Mouse (Mus musculus): ENCODE data around the gene 4932438H23Rik. TPM values are rescaled to one million over a fixed set of nuclear protein-coding genes. Genes with fewer than 3 reads are reported as not detected.

4932438H23Rik gene
- 0.18 TPM in 1 of 2 replicates, not detected in the other for polyA plus RNA-seq (2016; fragmentation: Nextera tagmentation; extraction: Ambion mirVana)

DNA sequence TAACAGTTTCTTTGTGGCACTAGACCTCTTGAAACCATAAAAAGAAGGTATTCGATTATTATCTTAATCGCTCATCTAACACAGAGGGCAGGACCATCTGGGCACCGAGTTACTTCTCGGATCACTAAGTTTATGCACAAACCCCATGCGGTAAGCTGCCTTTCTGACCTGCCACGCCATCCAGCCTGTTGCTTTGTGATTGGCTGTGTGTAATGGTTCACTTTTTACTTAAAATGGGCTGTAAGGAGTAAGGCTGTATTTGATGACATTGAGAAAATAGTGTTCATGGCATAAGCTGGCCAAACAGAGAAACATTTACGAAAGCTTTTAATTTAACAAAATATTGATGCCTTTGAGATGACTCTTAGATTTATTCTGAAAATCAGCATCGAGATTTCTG is at the start of gene 4932438H23Rik:
TSS of gene 4932438H23Rik (minus strand) at position 101 of the 400 bp plus-strand sequence.
- no peak within 1 kb of the TSS for H3K4me3 ChIP-seq
- no peaks in the 10 kb centered on the region for H3K36me3 ChIP-seq
- no peak for ATAC-seq (ENCODE audit: insufficient number of reproducible peaks, insufficient read depth, low FRiP score, low TSS enrichment)
- H3K9me3 ChIP-seq, result no peaks in the 10 kb centered on the region
- no peaks in the 10 kb centered on the region; the same call in 1 of the 2 replicates for H3K4me1 ChIP-seq
- H3K9ac ChIP-seq, result no peak within 1 kb of the TSS
- H3K27ac ChIP-seq, result no peak within 1 kb of the TSS
- WGBS, result 89% methylated on average over 8 of the region's 8 CpGs
- peaks cover 7% of the 10 kb centered on the region; the same call in 1 of the 2 replicates for H3K27me3 ChIP-seq
- no peak within 1 kb of the TSS for H3K4me2 ChIP-seq (replicated peaks)

DNA sequence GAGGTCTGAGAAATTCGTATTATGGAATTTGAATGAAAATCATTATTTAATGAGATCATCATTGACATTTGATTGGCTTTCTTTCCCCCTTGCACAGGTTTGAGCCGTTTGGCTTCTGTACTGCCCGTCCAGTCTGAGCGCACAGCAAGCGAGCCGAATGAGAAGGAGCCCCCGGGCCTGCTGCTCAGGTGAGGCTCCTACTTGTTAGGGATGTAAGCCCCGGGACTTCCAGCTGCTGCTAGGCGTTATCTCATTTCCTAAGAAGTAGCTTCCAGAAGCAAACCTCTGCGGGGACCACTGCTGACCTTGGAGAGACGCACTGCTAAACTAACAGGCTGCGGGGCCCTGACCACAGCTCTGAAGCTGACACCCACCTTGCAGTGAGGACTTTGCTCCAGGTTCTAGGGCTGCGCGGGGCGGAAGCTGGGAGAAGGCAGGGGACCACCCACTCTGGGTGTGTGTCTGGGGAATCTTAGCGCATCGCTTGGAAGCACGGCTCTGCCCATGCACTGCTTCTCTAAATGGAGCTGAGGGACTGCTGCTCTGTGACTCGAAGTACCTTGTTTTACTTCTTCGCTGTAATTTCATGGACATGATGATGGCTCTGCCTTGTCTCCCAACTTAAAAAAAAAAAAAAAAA is 46.2 kb upstream of the 4932438H23Rik start:
- Histone ChIP-seq H3K4me2 (replicated peaks) (no peak overlapping the region), H3K9me3 (0 out of 2 replicates have a peak, but pooled peaks cover 3% of the 10 kb centered on the region), H3K36me3 (no peaks in the 10 kb centered on the region), H3K4me1 (no peaks in the 10 kb centered on the region), H3K27ac (no peak overlapping the region), H3K27me3 (peaks cover 47% of the 10 kb centered on the region), H3K4me3 (no peak overlapping the region), H3K9ac (no peak overlapping the region)
- no peak for ATAC-seq (ENCODE audit: insufficient number of reproducible peaks, insufficient read depth, low FRiP score, low TSS enrichment)
- 26% methylated on average over 20 of the region's 20 CpGs for WGBS

- H3K9me3 ChIP-seq, result 0 out of 2 replicates have a peak, but pooled peaks cover 3% of the 10 kb centered on the region
- H3K4me1 ChIP-seq, result no peaks in the 10 kb centered on the region
- ATAC-seq (ENCODE audit: insufficient number of reproducible peaks, insufficient read depth, low FRiP score, low TSS enrichment), result 0 out of 2 replicates have a peak, but pooled peaks have one; percentile 15
- no peaks in the 10 kb centered on the region for H3K36me3 ChIP-seq
- peaks cover 47% of the 10 kb centered on the region for H3K27me3 ChIP-seq
- H3K4me2 ChIP-seq (replicated peaks), result no peak overlapping the region; the same call in 1 of the 2 replicates
- H3K4me3 ChIP-seq, result no peak overlapping the region
- no peak overlapping the region for H3K9ac ChIP-seq
- no peak overlapping the region for H3K27ac ChIP-seq
- 14% methylated on average over 10 of the region's 10 CpGs for WGBS
Measured at GRCm38 (mm10) chr16:91140457-91140856, 45.5 kb upstream of the 4932438H23Rik start.

GRCm38 (mm10) chr16:91140056-91140455 is 45.1 kb upstream of the 4932438H23Rik start:
- Histone ChIP-seq H3K4me1 (no peaks in the 10 kb centered on the region), H3K4me2 (replicated peaks) (no peak overlapping the region; the same call in 1 of the 2 replicates), H3K4me3 (no peak overlapping the region), H3K27me3 (peaks cover 47% of the 10 kb centered on the region), H3K27ac (no peak overlapping the region; the same call in 1 of the 2 replicates), H3K9ac (no peak overlapping the region), H3K36me3 (no peaks in the 10 kb centered on the region), H3K9me3 (0 out of 2 replicates have a peak, but pooled peaks cover 3% of the 10 kb centered on the region)
- ATAC-seq (ENCODE audit: insufficient number of reproducible peaks, insufficient read depth, low FRiP score, low TSS enrichment), result no peak
- 6% methylated on average over 13 of the region's 13 CpGs for WGBS

DNA sequence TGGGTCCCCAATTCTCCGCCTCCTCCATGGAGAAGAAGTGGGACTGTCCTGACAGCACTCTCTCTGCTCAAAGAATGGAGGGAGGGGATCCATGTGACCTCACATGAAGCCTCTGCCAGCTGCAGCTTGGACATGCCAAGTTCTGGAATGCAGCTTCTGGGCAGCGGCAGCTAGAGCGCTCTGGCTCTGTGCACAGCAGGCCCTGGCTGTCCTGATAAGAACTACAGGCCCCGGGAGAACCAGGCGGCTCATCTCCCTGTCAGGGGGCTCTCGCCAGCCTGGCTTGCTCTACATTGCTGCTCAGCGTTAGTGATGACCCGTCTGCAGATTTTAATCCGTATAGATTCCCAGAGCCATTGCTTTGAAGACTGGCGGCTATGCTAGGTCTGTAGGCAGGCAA is 44.6 kb upstream of the 4932438H23Rik start:
- Histone ChIP-seq H3K4me1 (no peaks in the 10 kb centered on the region), H3K9me3 (0 out of 2 replicates have a peak, but pooled peaks cover 3% of the 10 kb centered on the region), H3K9ac (no peak overlapping the region), H3K4me3 (no peak overlapping the region), H3K27ac (no peak overlapping the region), H3K4me2 (replicated peaks) (no peak overlapping the region), H3K27me3 (peaks cover 47% of the 10 kb centered on the region), H3K36me3 (no peaks in the 10 kb centered on the region)
- ATAC-seq (ENCODE audit: insufficient number of reproducible peaks, insufficient read depth, low FRiP score, low TSS enrichment), result no peak
- WGBS, result 21% methylated on average over 10 of the region's 10 CpGs

GRCm38 (mm10) chr16:91138736-91139135 is 43.8 kb upstream of the 4932438H23Rik start:
- WGBS, result 90% methylated on average over 3 of the region's 3 CpGs
- H3K9me3 ChIP-seq, result 0 out of 2 replicates have a peak, but pooled peaks cover 3% of the 10 kb centered on the region
- no peak overlapping the region for H3K4me3 ChIP-seq
- no peaks in the 10 kb centered on the region for H3K4me1 ChIP-seq
- no peak overlapping the region for H3K9ac ChIP-seq
- no peaks in the 10 kb centered on the region for H3K36me3 ChIP-seq
- H3K4me2 ChIP-seq (replicated peaks), result no peak overlapping the region
- no peak for ATAC-seq (ENCODE audit: insufficient number of reproducible peaks, insufficient read depth, low FRiP score, low TSS enrichment)
- H3K27ac ChIP-seq, result no peak overlapping the region
- peaks cover 47% of the 10 kb centered on the region for H3K27me3 ChIP-seq

DNA sequence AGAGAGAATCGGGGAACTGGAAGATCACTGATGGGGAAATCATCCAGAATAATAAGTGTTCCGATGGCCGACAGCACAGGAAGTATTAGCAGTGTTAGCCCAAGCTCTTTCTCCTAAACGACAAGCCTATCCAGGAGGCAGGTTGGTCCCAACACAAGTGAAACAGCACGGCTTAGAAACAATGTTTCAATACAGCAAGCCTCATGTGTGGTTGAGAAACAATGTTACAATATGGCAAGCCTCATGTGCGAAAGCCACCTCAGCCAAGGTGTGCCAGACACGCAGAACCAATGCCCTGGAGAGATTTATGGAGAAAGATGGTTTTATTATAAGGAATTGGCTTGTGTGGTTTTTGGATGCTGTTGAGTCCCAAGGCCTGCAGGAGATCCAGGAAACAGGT is 43.2 kb upstream of the 4932438H23Rik start:
- 95% methylated on average over 7 of the region's 7 CpGs for WGBS
- Histone ChIP-seq H3K27me3 (peaks cover 47% of the 10 kb centered on the region), H3K9ac (no peak overlapping the region)

DNA sequence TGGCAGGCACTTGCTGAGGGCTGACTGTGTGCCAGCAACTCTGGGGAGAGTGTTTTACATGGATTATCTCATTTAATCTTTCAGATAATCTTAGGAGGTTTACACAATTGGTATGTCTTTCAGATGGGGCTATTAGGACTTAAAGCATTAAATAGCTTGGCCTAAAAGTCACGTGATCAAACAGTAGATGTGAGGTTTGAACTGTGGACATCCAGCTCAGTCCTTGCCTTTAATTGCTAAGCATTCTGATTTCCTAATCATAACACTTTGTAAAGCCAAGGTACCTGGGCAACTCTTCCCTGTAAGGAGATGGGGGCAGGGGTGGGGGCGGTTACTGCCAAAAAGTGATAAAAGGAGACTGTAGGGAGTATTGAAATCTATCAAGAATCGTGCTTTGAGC is 41.7 kb upstream of the 4932438H23Rik start:
- no peak overlapping the region for H3K4me3 ChIP-seq
- H3K27ac ChIP-seq, result no peak overlapping the region
- no peaks in the 10 kb centered on the region for H3K36me3 ChIP-seq
- ATAC-seq (ENCODE audit: insufficient number of reproducible peaks, insufficient read depth, low FRiP score, low TSS enrichment), result no peak
- H3K4me2 ChIP-seq (replicated peaks), result no peak overlapping the region
- H3K9ac ChIP-seq, result no peak overlapping the region
- H3K4me1 ChIP-seq, result no peaks in the 10 kb centered on the region
- 86% methylated on average over 3 of the region's 3 CpGs for WGBS
- 0 out of 2 replicates have a peak, but pooled peaks cover 3% of the 10 kb centered on the region for H3K9me3 ChIP-seq
- H3K27me3 ChIP-seq, result peaks cover 33% of the 10 kb centered on the region

More for the DNA sequence above, 43.2 kb upstream of the 4932438H23Rik start:
- no peak overlapping the region for H3K4me2 ChIP-seq (replicated peaks)
- no peaks in the 10 kb centered on the region for H3K4me1 ChIP-seq
- no peak overlapping the region for H3K4me3 ChIP-seq
- ATAC-seq (ENCODE audit: insufficient number of reproducible peaks, insufficient read depth, low FRiP score, low TSS enrichment), result no peak
- H3K9me3 ChIP-seq, result 0 out of 2 replicates have a peak, but pooled peaks cover 3% of the 10 kb centered on the region
- H3K36me3 ChIP-seq, result no peaks in the 10 kb centered on the region
- no peak overlapping the region for H3K27ac ChIP-seq

- Histone ChIP-seq H3K4me3 (no peak overlapping the region), H3K4me2 (replicated peaks) (no peak overlapping the region), H3K9me3 (no peaks in the 10 kb centered on the region), H3K27ac (no peak overlapping the region), H3K4me1 (peaks cover 3% of the 10 kb centered on the region; the same call in 1 of the 2 replicates), H3K27me3 (no peaks in the 10 kb centered on the region; the same call in 1 of the 2 replicates), H3K36me3 (no peaks in the 10 kb centered on the region), H3K9ac (no peak overlapping the region)
- ATAC-seq (ENCODE audit: insufficient number of reproducible peaks, insufficient read depth, low FRiP score, low TSS enrichment), result no peak
- WGBS, result 84% methylated on average over 15 of the region's 15 CpGs
Measured at GRCm38 (mm10) chr16:91129916-91130315, 35.0 kb upstream of the 4932438H23Rik start.

- ATAC-seq (ENCODE audit: insufficient number of reproducible peaks, insufficient read depth, low FRiP score, low TSS enrichment), result no peak
- peaks cover 3% of the 10 kb centered on the region; the same call in 1 of the 2 replicates for H3K4me1 ChIP-seq
- no peak overlapping the region for H3K27ac ChIP-seq
- no peaks in the 10 kb centered on the region; the same call in 1 of the 2 replicates for H3K27me3 ChIP-seq
- 82% methylated on average over 4 of the region's 4 CpGs for WGBS
- H3K36me3 ChIP-seq, result no peaks in the 10 kb centered on the region
- H3K4me2 ChIP-seq (replicated peaks), result no peak overlapping the region
- no peak overlapping the region for H3K4me3 ChIP-seq
- no peaks in the 10 kb centered on the region for H3K9me3 ChIP-seq
- H3K9ac ChIP-seq, result no peak overlapping the region
Measured at GRCm38 (mm10) chr16:91128431-91128830, 33.5 kb upstream of the 4932438H23Rik start.

GRCm38 (mm10) chr16:91126734-91127524 is 32.0 kb upstream of the 4932438H23Rik start:
- H3K4me1 ChIP-seq, result peaks cover 3% of the 10 kb centered on the region; the same call in 1 of the 2 replicates
- no peak for ATAC-seq (ENCODE audit: insufficient number of reproducible peaks, insufficient read depth, low FRiP score, low TSS enrichment)
- H3K27ac ChIP-seq, result no peak overlapping the region
- H3K9me3 ChIP-seq, result no peaks in the 10 kb centered on the region
- H3K4me2 ChIP-seq (replicated peaks), result no peak overlapping the region
- no peak overlapping the region for H3K9ac ChIP-seq
- H3K4me3 ChIP-seq, result no peak overlapping the region
- 82% methylated on average over 8 of the region's 8 CpGs for WGBS
- no peaks in the 10 kb centered on the region for H3K36me3 ChIP-seq
- no peaks in the 10 kb centered on the region; the same call in 1 of the 2 replicates for H3K27me3 ChIP-seq
